Mouse (Mus musculus) small intestine, adult 2 months (tissue): ENCODE measurements around the gene Prdm16.

ENCODE experiments used
- CTCF ChIP-seq: fragments of 200-500 bp; IDR thresholded peaks from 2 replicates; pipeline ENCODE4 v1.5.1; 2012; ENCODE audit warnings: low read depth, mild to moderate bottlenecking, control low read depth, inconsistent platforms, low read length, moderate library complexity, mixed read lengths; ENCODE audit not compliant: insufficient replicate concordance, insufficient read length; ENCODE audit errors: extremely low read depth
- POLR2A ChIP-seq: fragments of 200-500 bp; IDR thresholded peaks from 2 replicates; pipeline ENCODE4 v1.6.1; 2012; ENCODE audit warnings: low read depth, mild to moderate bottlenecking, control low read depth, inconsistent platforms, low read length, moderate library complexity

- TF ChIP-seq POLR2A, result no peak; the same call in 1 of the 2 replicates
- no peak for TF ChIP-seq CTCF
Measured at GRCm38 (mm10) chr4:154496991-154497390, 139.7 kb downstream of the Prdm16 start.
